Mouse (Mus musculus) MEL (cell line): ENCODE results near the gene H2-Ab1.

Experiments used
- CHD1 ChIP-seq: IDR thresholded peaks from 2 replicates; pipeline ENCODE4 v1.6.1; 2012; ENCODE audit warnings: low read depth, mild to moderate bottlenecking, inconsistent platforms, low read length, improper control_type of control experiment
- CTCF ChIP-seq, 3 experiments: IDR thresholded peaks in 2 of 3; conservative IDR thresholded peaks in 1 of 3; 2 replicates each; pipeline ENCODE4 v1.5.1; 2011 to 2012; ENCODE audit warnings: low read length in 3 of 3, low read depth in 2 of 3, mild to moderate bottlenecking in 2 of 3, improper control_type of control experiment in 1 of 3, inconsistent platforms in 1 of 3, mixed read lengths in 1 of 3, moderate library complexity in 1 of 3; ENCODE audit not compliant: control insufficient read depth in 1 of 3, insufficient read depth in 1 of 3, poor library complexity in 1 of 3, severe bottlenecking in 1 of 3
- E2F4 ChIP-seq: IDR thresholded peaks from 2 replicates; pipeline ENCODE4 v1.6.1; 2011; ENCODE audit warnings: low read depth, low read length, improper control_type of control experiment, borderline replicate concordance
- KAT2A ChIP-seq: conservative IDR thresholded peaks from 2 replicates; pipeline ENCODE4 v1.6.1; 2012; ENCODE audit warnings: low read depth, low read length, improper control_type of control experiment, inconsistent platforms
- MAZ ChIP-seq: IDR thresholded peaks from 2 replicates; pipeline ENCODE4 v1.6.1; 2012; ENCODE audit warnings: low read depth, mild to moderate bottlenecking, inconsistent platforms, low read length, improper control_type of control experiment
- POLR2A ChIP-seq, 2 experiments: IDR thresholded peaks; 2 replicates each; pipeline ENCODE4 v1.6.1; 2011 to 2012; ENCODE audit warnings: low read length in 2 of 2, mild to moderate bottlenecking in 2 of 2, control low read depth in 1 of 2, improper control_type of control experiment in 1 of 2, low read depth in 1 of 2, moderate library complexity in 1 of 2; ENCODE audit not compliant: control insufficient read depth in 1 of 2, insufficient read depth in 1 of 2, poor library complexity in 1 of 2
- POLR2AphosphoS2 ChIP-seq: IDR thresholded peaks from 2 replicates; pipeline ENCODE4 v1.6.1; 2011; ENCODE audit warnings: low read length, improper control_type of control experiment
- RAD21 ChIP-seq: IDR thresholded peaks from 2 replicates; pipeline ENCODE4 v1.6.1; 2011; ENCODE audit warnings: mild to moderate bottlenecking, low read depth, low read length, improper control_type of control experiment
- USF1 ChIP-seq: IDR thresholded peaks from 2 replicates; pipeline ENCODE4 v1.6.1; 2014; ENCODE audit warnings: low read depth, mild to moderate bottlenecking, inconsistent platforms, low read length, improper control_type of control experiment, moderate library complexity

GRCm38 (mm10) chr17:34247047-34247446 is 10.4 kb upstream of the H2-Ab1 start:
- TF ChIP-seq POLR2AphosphoS2 (no peak), RAD21 (peak; percentile 35), USF1 (no peak), POLR2A (IDR thresholded peaks at IDR 0.05; ENCODE audit: control insufficient read depth in 1 of 2, insufficient read depth in 1 of 2, low read depth in 1 of 2, low read length in 2 of 2, poor library complexity in 1 of 2) (no peak), MAZ (no peak), CHD1 (no peak), KAT2A (no peak), CTCF (IDR thresholded peaks at IDR 0.05 in 2 of 3, conservative IDR thresholded peaks at IDR 0.05 in 1 of 3; ENCODE audit: control insufficient read depth in 1 of 3, insufficient read depth in 1 of 3, low read depth in 2 of 3, low read length in 3 of 3, poor library complexity in 1 of 3, severe bottlenecking in 1 of 3) (peak in 1 of 3 experiments; percentile 33; a peak in 2 of 6 replicates), E2F4 (no peak)
